Mouse (Mus musculus) intestine, postnatal 0 days (tissue): ENCODE measurements around the gene Lrrc3c. TPM values are rescaled to one million over a fixed set of nuclear protein-coding genes. Genes with fewer than 3 reads are reported as not detected.

Source experiments
- ATAC-seq: fragments of 200-750 bp; cut with Nextera tagmentation; 2 replicates; pipeline ENCODE4 v1.8.0; 2017; ENCODE audit warnings: mild to moderate bottlenecking, moderate TSS enrichment, moderate library complexity
- H3K27ac ChIP-seq: fragments of 300-500 bp; sonication (generic); 2 replicates; pipeline ENCODE4 v1.5.1; 2014; ENCODE audit warnings: mild to moderate bottlenecking, low read depth, low read length, moderate library complexity
- H3K27me3 ChIP-seq: fragments of 300-500 bp; sonication (generic); replicated peaks from 2 replicates; pipeline ENCODE4 v1.6.1; 2014; ENCODE audit warnings: low read length, mixed read lengths; ENCODE audit not compliant: control insufficient read depth, insufficient read depth
- H3K36me3 ChIP-seq: fragments of 300-500 bp; sonication (generic); 2 replicates; pipeline ENCODE4 v1.6.1; 2014; ENCODE audit warnings: mild to moderate bottlenecking, moderate library complexity; ENCODE audit not compliant: control insufficient read depth, insufficient read depth
- H3K4me1 ChIP-seq: fragments of 300-500 bp; sonication (generic); replicated peaks from 2 replicates; pipeline ENCODE4 v1.6.1; 2014; ENCODE audit warnings: antibody characterized with exemption, low read length, mixed read lengths; ENCODE audit not compliant: control insufficient read depth, insufficient read depth
- H3K4me2 ChIP-seq: fragments of 300-500 bp; sonication (generic); replicated peaks from 2 replicates; pipeline ENCODE4 v1.6.1; 2014; ENCODE audit warnings: low read depth, mild to moderate bottlenecking, moderate library complexity
- H3K4me3 ChIP-seq: fragments of 300-500 bp; sonication (generic); 2 replicates; pipeline ENCODE4 v1.5.1; 2014; ENCODE audit warnings: low read depth, low read length
- H3K9ac ChIP-seq: fragments of 300-500 bp; sonication (generic); 2 replicates; pipeline ENCODE4 v1.6.1; 2014; ENCODE audit warnings: mild to moderate bottlenecking, low read depth, low read length
- H3K9me3 ChIP-seq: fragments of 300-500 bp; sonication (generic); 2 replicates; pipeline ENCODE4 v1.6.1; 2016; ENCODE audit warnings: mixed run types; ENCODE audit not compliant: control insufficient read depth
- CTCF ChIP-seq: sonication (generic); IDR thresholded peaks from 2 replicates; pipeline ENCODE4 v1.5.1; 2016; ENCODE audit warnings: low read depth, mild to moderate bottlenecking, control low read depth, antibody characterized with exemption, moderate library complexity
- WGBS: fragments of 180-500 bp; shearing (Covaris S2); extraction: QIAGEN DNeasy Blood & Tissue Kit; methylation state at CpG from one replicate; pipeline ENCODE4 v1.1.7; 2014; 5-methylcytosine and 5-hydroxymethylcytosine counted together
- polyA plus RNA-seq: library from polyadenylated mRNA; unstranded; fragments of >200 nt; fragmentation: Nextera tagmentation; extraction: Ambion mirVana; gene quantifications from 2 replicates; pipeline ENCODE4 v1.2.1, GENCODE M21; 2015

Lrrc3c gene
- polyA plus RNA-seq, 1 experiment from 2014 or later = not detected

DNA sequence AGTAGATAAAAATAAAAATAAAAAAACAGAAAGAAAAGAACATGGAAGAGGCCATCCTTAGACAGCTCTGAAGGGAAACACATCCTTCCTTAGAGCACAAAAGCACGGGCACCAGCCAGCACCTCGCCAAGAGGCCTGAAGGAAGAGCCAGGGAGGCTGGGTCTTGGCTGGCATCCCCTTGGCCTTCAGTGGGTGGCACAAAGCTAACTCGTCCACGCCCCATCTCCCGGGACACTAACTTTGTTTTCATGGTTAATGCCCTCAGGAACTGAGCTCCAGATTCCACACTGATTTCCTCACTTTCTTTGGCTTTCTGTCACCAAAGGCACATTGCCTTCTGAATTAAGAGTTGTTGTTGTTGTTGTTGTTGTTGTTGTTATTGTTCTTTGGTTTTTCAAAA lies 20.3 kb upstream of the Lrrc3c start:
- no peak for TF ChIP-seq CTCF
- Histone ChIP-seq H3K4me3 (no peak overlapping the region), H3K9ac (no peak overlapping the region), H3K27ac (no peak overlapping the region), H3K9me3 (no peaks in the 10 kb centered on the region), H3K27me3 (no peaks in the 10 kb centered on the region), H3K36me3 (peaks cover 15% of the 10 kb centered on the region), H3K4me1 (peaks cover 3% of the 10 kb centered on the region; the same call in 1 of the 2 replicates), H3K4me2 (no peak overlapping the region)
- WGBS = 93% methylated on average over 5 of the region's 5 CpGs
- ATAC-seq = no peak

GRCm38 (mm10) chr11:98580301-98581121 lies 17.6 kb upstream of the Lrrc3c start:
- Histone ChIP-seq H3K36me3 (peaks cover 23% of the 10 kb centered on the region), H3K9me3 (no peaks in the 10 kb centered on the region), H3K9ac (no peak overlapping the region), H3K27me3 (no peaks in the 10 kb centered on the region), H3K4me3 (no peak overlapping the region), H3K4me1 (peaks cover 6% of the 10 kb centered on the region; the same call in 1 of the 2 replicates), H3K4me2 (peak overlapping the region; percentile 27; the same call in 1 of the 2 replicates), H3K27ac (peak overlapping the region; percentile 80)
- ATAC-seq = peak; percentile 80
- 35% methylated on average over 16 of the region's 16 CpGs for WGBS
- TF ChIP-seq CTCF = no peak

DNA sequence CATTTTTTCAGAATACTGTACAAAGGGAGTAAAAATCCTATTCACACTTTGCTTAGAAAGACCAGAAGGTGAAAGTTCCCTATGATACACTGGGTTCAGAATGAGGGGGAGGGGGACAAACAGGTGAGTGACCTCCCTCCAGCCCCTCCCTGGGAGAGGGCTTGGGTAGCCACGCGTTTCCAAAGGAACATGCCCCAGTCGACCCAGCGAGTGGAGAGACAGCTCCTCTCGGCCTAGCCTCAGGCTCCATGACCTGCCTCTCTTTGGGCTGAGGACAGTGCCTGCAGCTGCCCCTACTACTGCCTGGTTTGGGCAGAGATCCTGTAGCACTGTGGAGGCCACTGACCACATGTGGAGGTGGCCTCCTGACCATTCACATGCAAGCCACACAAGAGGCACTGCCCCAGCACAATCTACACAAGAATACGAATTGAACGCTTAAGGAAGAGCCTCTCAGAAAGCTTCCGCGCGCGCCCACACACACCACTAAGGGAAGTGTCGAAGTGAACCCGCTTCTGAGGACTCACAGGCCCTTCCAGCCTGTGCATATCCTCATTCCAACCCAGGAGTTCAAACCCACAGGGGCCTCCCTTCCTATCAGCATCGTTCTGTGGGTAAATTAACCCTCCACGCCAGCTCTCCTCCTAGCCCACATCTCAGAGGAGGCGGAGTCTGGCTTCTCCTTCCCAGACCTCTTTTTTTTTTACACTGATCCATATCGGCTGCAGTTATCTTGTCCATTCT lies 16.6 kb upstream of the Lrrc3c start:
- no peaks in the 10 kb centered on the region for H3K9me3 ChIP-seq
- no peak overlapping the region for H3K9ac ChIP-seq
- peak overlapping the region; percentile 27 for H3K4me2 ChIP-seq
- peak overlapping the region; percentile 80 for H3K27ac ChIP-seq
- no peak for ATAC-seq
- peaks cover 23% of the 10 kb centered on the region for H3K36me3 ChIP-seq
- H3K4me3 ChIP-seq = no peak overlapping the region
- peaks cover 6% of the 10 kb centered on the region; the same call in 1 of the 2 replicates for H3K4me1 ChIP-seq
- no peaks in the 10 kb centered on the region for H3K27me3 ChIP-seq
- WGBS = 56% methylated on average over 17 of the region's 17 CpGs
- TF ChIP-seq CTCF = no peak

DNA sequence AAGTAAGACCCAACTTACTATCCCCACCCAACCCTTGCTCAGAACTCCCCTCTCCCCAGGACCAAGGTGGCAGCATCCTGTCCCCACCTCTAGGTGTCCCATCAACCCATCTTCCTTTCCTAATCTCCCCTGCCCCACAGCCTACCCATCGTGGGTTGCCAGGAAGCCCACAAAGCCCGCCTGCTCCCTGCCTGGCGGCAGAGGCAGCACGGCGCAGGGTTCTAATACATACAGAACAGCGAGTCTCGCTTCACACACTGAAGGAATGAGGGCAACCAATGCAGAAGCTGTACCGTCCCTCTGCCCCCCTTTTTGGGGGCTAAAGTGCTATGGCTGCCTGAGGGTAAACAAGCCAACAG lies 16.1 kb upstream of the Lrrc3c start:
- no peak for ATAC-seq
- Histone ChIP-seq H3K9me3 (no peaks in the 10 kb centered on the region), H3K4me3 (no peak overlapping the region), H3K36me3 (peaks cover 23% of the 10 kb centered on the region), H3K27ac (peak overlapping the region; percentile 80; the same call in 1 of the 2 replicates), H3K27me3 (no peaks in the 10 kb centered on the region), H3K4me1 (peaks cover 6% of the 10 kb centered on the region; the same call in 1 of the 2 replicates), H3K4me2 (no peak overlapping the region), H3K9ac (no peak overlapping the region)
- WGBS = 90% methylated on average over 8 of the region's 8 CpGs
- no peak for TF ChIP-seq CTCF

DNA sequence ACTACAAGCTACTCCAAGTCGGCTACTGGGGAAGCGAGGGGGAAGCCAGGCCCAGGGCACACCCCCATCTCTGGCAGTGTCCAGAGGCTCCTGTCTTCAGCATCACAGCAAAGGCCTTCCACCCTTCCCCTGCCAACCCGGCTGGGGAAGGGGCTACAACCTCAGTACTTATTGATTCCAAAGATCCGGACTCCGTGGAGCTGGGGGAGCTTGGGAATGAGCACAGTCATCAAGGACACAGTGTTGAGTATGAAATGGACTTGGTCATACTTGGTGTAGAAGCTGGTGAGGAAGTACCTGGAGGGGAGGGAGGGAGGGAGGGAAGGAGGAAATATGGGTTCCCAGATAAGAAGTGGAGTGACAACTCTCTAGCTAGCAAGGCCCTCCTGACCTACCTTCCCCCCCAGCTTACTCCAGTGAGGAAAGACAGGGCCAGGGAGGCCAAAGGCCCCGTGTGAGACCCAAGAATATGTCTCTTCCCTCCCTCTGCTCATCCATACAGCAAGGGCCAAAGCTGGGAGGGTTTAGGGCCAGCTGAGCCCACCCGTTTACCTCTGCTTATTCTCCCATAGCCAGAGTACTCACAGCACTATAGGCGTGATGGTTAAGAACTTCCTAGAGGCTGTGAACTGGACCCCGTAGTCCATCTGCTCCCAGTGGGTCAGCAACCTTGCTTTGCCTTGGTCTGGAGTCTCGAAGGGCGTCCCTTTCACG lies 15.4 kb upstream of the Lrrc3c start:
- 71% methylated on average over 12 of the region's 12 CpGs for WGBS
- no peak overlapping the region for H3K9ac ChIP-seq
- H3K4me2 ChIP-seq = peak overlapping the region; percentile 84
- H3K27ac ChIP-seq = peak overlapping the region; percentile 80
- H3K27me3 ChIP-seq = no peaks in the 10 kb centered on the region
- H3K9me3 ChIP-seq = no peaks in the 10 kb centered on the region
- peaks cover 6% of the 10 kb centered on the region; the same call in 1 of the 2 replicates for H3K4me1 ChIP-seq
- H3K36me3 ChIP-seq = peaks cover 23% of the 10 kb centered on the region
- 0 out of 2 replicates have a peak, but pooled peaks have one; percentile 7 for ATAC-seq
- no peak overlapping the region for H3K4me3 ChIP-seq
- no peak for TF ChIP-seq CTCF

GRCm38 (mm10) chr11:98583265-98583552 lies 14.9 kb upstream of the Lrrc3c start:
- ATAC-seq = no peak
- H3K4me3 ChIP-seq = no peak overlapping the region
- H3K9me3 ChIP-seq = no peaks in the 10 kb centered on the region
- peak overlapping the region; percentile 70 for H3K27ac ChIP-seq
- no peaks in the 10 kb centered on the region for H3K27me3 ChIP-seq
- TF ChIP-seq CTCF = no peak
- H3K9ac ChIP-seq = no peak overlapping the region
- H3K36me3 ChIP-seq = peaks cover 23% of the 10 kb centered on the region
- H3K4me2 ChIP-seq = peak overlapping the region; percentile 84
- WGBS = 83% methylated on average over 3 of the region's 3 CpGs
- H3K4me1 ChIP-seq = peaks cover 6% of the 10 kb centered on the region; the same call in 1 of the 2 replicates
